Mouse (Mus musculus) heart, postnatal 14 days (tissue): ENCODE measurements around the gene Lef1. TPM values are rescaled to one million over a fixed set of nuclear protein-coding genes. Genes with fewer than 3 reads are reported as not detected.

ENCODE experiments used
- DNase-seq, 2 experiments: peaks; one replicate each; pipeline ENCODE4 v3.0.0; 2021 to 2022
- intact Hi-C: fragments of 180-260 bp; cut with DNase I; formaldehyde crosslinking; loops from one replicate; pipeline ENCODE4 v1.15.1; 2025
- total RNA-seq, 2 experiments: library from RNA; stranded (reverse); gene quantifications; 2 replicates each; pipeline ENCODE4 v1.2.3; 2021

Lef1 gene
- total RNA-seq, 2 experiments from 2014 or later: 0.72 to 4.4 TPM

DNA sequence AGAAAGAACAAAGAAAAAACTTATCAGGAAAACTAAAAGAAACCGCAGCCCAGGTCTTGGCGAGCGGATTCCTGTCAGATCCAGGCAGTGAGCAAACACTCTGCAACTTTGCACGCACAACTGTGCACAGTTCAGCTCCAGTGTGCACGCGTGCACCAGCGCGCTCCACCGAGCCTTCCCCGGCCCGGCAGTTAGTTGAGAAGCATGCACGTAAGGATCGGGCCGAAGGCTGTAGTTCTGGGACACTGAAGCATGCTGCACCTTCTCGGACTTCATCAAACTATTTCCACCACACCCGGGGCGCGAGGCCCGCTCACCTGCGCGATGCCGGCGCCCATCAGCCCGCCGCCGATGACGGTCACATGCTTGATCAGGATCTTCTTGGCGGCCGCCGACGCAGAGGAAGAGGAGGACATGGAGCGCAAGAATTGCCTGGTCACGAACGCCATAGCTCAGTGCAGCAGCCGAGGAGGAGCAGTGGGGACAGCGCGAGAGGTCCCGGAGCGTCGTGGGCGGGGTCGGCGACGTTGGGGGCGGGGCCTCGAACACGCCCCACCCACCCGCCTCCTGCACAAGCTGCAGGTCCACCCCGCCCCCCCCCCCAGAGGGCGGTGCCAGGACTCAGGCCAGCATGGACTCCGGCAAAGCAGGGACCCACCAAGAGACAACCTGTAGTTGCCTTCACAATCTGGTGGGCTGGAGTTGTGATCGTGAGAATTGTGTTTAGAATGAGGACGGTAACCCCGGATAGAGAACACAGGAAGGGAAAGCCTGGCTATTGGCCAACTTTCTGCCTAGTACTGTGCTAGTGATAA lies 161.5 kb downstream of the Lef1 start, which contains the start of gene Hadh:
Gene Hadh (minus strand): TSS at position 543 of the 815 bp plus-strand sequence.
- intact Hi-C loops: no loop called here
- DNase-seq: peak; percentile 89 to 91

DNA sequence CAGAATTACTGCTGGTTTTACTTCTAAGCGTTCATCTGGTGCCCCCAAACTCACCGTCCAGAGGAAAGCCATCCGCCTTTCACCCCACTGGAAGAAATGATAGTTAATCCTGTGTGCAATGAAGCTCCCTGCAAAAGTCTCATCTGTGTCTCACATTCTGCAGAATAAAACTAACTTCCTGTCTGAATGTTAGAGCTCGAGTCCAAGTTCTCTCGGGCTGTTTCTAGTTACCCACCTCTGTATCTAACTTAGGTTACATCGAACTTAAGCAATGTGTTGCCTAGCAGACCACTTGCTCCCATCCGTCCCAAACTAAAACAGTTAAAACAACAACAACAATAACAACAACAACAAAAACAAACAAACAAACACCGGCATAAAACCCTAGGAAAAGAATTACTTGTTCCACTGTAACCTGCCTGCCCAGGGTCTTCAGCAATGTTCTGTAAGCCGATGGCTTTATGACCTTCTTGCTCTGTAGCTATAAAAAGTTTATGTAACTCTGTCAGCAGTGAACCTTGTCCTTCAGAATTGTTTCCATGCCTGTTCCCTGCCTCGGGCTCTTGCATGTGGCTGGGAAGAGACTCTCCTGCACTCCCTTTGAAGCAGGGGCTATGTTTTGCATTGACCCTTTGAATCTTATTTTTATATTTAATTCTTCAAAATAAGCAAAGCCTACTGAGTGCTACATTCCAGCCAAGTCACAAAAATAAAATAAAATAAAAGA lies 162.3 kb downstream of the Lef1 start:
- DNase-seq: no peak
- intact Hi-C loops: no loop called here

Other genes with a start within 250 kb of the Lef1 start
- 100 to 1,000 TPM; 631 to 633 TPM for gene Hadh, start 161.6 kb downstream of the Lef1 start, total RNA-seq
- 10 to 100 TPM; 27.8 to 30.0 TPM for gene Cyp2u1, start 192.8 kb downstream of the Lef1 start, total RNA-seq